Mouse (Mus musculus) stomach, embryonic 16.5 days (tissue): Measurements from ENCODE around the gene Zfp428. TPM values are rescaled to one million over a fixed set of nuclear protein-coding genes. Genes with fewer than 3 reads are reported as not detected.
A peak's percentile ranks its signal among the peaks of the same experiment; 100 is the strongest.

Experiments used
- ATAC-seq: fragments of 200-750 bp; cut with Nextera tagmentation; 2 replicates; pipeline ENCODE4 v1.8.0; 2017; ENCODE audit warnings: moderate number of reproducible peaks, moderate TSS enrichment; ENCODE audit not compliant: insufficient read depth, low FRiP score
- H3K27ac ChIP-seq: fragments of 300-500 bp; sonication (generic); 2 replicates; pipeline ENCODE4 v1.5.1; 2014; ENCODE audit warnings: low read length
- H3K27me3 ChIP-seq: fragments of 300-500 bp; sonication (generic); 2 replicates; pipeline ENCODE4 v1.6.1; 2014; ENCODE audit warnings: low read length, control low read depth, mixed read lengths; ENCODE audit not compliant: control insufficient read depth, insufficient read depth
- H3K36me3 ChIP-seq: fragments of 300-500 bp; sonication (generic); 2 replicates; pipeline ENCODE4 v1.6.1; 2014; ENCODE audit warnings: low read length; ENCODE audit not compliant: control insufficient read depth, insufficient read depth
- H3K4me1 ChIP-seq: fragments of 300-500 bp; sonication (generic); 2 replicates; pipeline ENCODE4 v1.6.1; 2014; ENCODE audit warnings: low read length, control low read depth, mixed read lengths; ENCODE audit not compliant: control insufficient read depth, insufficient read depth
- H3K4me2 ChIP-seq: fragments of 300-500 bp; sonication (generic); 2 replicates; pipeline ENCODE4 v1.6.1; 2014; ENCODE audit warnings: low read depth, low read length, mixed read lengths
- H3K4me3 ChIP-seq: fragments of 300-500 bp; sonication (generic); replicated peaks from 2 replicates; pipeline ENCODE4 v1.5.1; 2014; ENCODE audit warnings: mild to moderate bottlenecking, low read length
- H3K9ac ChIP-seq: fragments of 300-500 bp; sonication (generic); 2 replicates; pipeline ENCODE4 v1.6.1; 2014; ENCODE audit warnings: low read length
- H3K9me3 ChIP-seq: fragments of 300-500 bp; sonication (generic); replicated peaks from 2 replicates; pipeline ENCODE4 v1.6.1; 2016; ENCODE audit warnings: low read length, control low read depth; ENCODE audit not compliant: control insufficient read depth
- WGBS: fragments of 180-500 bp; shearing (Covaris S2); extraction: QIAGEN DNeasy Blood & Tissue Kit; methylation state at CpG from one replicate; pipeline ENCODE4 v1.1.7; 2014; 5-methylcytosine and 5-hydroxymethylcytosine counted together
- polyA plus RNA-seq: library from polyadenylated mRNA; unstranded; fragments of >200 nt; fragmentation: Nextera tagmentation; extraction: Ambion mirVana; gene quantifications from 2 replicates; pipeline ENCODE4 v1.2.1, GENCODE M21; 2015

Gene Zfp428
- polyA plus RNA-seq = 22.3 and 24.6 TPM in 2 replicates

DNA sequence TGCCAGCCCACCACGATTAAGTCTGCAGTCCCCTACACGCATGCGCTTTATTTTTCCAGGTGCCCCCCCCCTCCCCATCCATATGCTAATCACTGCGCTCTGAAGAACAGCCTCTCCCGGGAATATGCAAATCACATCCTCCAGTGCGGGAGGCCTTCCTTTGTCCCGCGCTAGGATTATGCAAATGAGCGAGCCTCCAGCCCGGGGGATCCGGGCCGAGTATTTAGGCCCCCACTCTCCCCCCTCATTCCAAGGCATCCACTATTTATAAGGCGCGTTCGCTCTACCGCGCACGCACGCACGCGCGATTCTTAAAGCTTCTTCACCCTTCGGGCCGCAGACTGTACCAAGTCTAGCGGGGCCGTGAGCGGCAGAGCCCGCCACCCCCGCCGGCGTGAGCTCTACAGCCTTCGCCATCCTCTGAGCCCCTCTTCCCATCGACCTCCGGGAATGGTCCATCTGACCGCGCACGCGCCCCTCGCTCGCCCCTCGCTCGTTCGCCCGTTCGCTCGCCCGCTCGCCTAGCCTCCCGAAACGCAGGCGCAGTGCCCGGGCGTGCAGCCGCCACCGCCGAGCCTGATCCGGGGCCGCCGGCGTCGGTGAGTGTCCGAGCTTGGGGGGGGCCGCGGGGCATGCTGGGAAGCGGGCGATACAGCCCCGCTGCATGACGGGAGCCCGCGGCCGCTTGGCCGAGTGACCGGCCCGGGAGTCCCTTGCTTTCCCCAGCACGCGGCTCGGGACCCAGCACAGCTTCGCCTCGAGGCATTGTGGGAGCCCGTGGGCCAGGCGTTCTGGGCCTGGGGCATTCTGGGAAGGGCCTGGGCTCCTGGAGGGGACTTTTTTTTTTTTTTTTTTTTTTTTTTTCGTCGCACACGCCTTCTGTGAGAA lies at the start of gene Zfp428:
Gene Zfp428, plus strand, starts transcription at position 169 of the 888 bp plus-strand sequence.
- Histone ChIP-seq H3K9me3 (no peaks in the 10 kb centered on the region), H3K27me3 (0 out of 2 replicates have a peak, but pooled peaks cover 2% of the 10 kb centered on the region), H3K4me2 (peak within 1 kb of the TSS; percentile 91), H3K36me3 (no peaks in the 10 kb centered on the region), H3K4me1 (peaks cover 22% of the 10 kb centered on the region), H3K4me3 (peak within 1 kb of the TSS; percentile 81), H3K9ac (peak within 1 kb of the TSS; percentile 99), H3K27ac (peak within 1 kb of the TSS; percentile 99)
- under 1% methylated on average over 84 of the region's 84 CpGs for WGBS
- peak; percentile 88 for ATAC-seq

DNA sequence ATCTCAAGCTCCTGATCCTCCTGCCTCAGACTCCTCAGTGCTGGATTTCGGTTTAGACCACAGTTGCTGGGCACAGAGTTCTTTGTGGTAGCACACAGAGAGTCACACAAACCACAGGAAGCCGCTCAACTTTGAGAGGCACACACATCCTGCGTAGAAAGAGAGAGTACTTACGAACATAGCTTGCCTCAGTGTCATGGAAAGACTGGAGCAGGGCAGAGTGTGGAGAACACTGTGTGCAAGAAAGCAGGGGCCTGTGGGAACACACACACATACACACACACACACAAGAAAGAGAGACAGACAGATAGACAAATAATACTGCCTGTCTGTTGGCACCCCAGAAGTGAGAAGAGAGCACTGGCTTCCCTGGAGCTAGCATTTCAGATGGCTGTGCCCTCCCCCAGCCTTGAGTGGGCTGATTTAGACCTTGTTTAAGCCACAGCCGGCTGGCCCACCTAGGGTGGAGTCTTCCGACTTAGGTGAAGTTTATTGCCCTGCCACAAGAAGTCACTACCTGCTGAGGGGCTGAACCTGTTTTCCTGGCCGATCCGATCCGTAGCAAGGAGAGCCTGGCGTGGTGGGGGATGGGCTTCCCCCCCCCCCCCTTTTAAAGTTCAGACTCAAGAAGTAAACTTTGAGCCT lies 49.0 kb upstream of the Zfp428 start:
- no peak overlapping the region for H3K4me2 ChIP-seq
- H3K4me1 ChIP-seq = peaks cover 8% of the 10 kb centered on the region; the same call in 1 of the 2 replicates
- no peaks in the 10 kb centered on the region for H3K36me3 ChIP-seq
- no peak for ATAC-seq
- no peak overlapping the region for H3K4me3 ChIP-seq
- WGBS = 56% methylated on average over 10 of the region's 10 CpGs
- H3K9me3 ChIP-seq = no peaks in the 10 kb centered on the region
- H3K27ac ChIP-seq = 0 out of 2 replicates have a peak overlapping the region, but pooled peaks have one; percentile 6
- H3K27me3 ChIP-seq = no peaks in the 10 kb centered on the region
- no peak overlapping the region for H3K9ac ChIP-seq

DNA sequence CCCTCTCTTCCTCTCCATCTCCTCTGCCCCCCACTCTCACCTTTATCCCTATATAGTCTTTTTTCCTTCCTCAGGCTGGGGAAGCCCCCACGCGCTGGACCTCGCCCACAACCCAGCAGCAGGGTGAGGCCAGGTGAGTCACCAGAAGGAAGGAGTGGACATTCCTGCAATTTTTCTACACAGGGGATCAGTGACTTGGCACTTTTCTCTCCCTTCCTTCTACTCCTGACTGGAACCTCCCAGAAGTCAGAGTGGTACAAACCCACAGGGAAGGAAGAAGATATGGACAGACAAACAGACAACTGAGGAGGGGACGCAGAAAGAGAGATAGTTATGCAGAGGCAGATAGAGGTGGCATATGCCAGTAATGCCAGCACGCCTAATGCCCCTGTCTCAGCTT lies 47.4 kb upstream of the Zfp428 start:
- Histone ChIP-seq H3K4me2 (no peak overlapping the region), H3K9me3 (no peaks in the 10 kb centered on the region), H3K4me3 (no peak overlapping the region), H3K36me3 (no peaks in the 10 kb centered on the region), H3K9ac (no peak overlapping the region), H3K27ac (peak overlapping the region; percentile 80), H3K27me3 (no peaks in the 10 kb centered on the region), H3K4me1 (peaks cover 8% of the 10 kb centered on the region; the same call in 1 of the 2 replicates)
- peak; percentile 44; the same call in 1 of the 2 replicates for ATAC-seq
- WGBS = 60% methylated on average over 5 of the region's 5 CpGs

DNA sequence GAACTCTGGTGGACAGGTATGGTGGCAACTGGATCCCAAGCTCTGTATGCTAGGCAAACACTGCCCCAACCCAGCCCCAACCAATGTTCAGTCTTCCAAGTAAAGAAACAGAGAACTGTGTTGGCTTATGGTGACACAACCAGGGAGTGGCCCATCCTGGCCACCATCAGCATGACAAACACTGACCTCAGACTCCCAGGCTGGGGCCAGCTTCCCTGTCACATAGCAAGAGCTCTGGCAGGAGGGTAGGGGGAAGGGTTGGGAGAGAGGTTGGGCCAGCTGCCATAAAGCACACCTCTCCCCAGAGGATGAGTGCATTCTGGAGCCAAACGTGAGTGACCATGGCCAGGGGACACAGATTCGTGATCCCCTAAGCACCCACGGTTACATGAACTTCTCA lies 47.0 kb upstream of the Zfp428 start:
- H3K9ac ChIP-seq = no peak overlapping the region
- no peaks in the 10 kb centered on the region for H3K36me3 ChIP-seq
- no peak overlapping the region for H3K4me2 ChIP-seq
- peaks cover 8% of the 10 kb centered on the region; the same call in 1 of the 2 replicates for H3K4me1 ChIP-seq
- H3K4me3 ChIP-seq = no peak overlapping the region
- H3K9me3 ChIP-seq = no peaks in the 10 kb centered on the region
- H3K27me3 ChIP-seq = no peaks in the 10 kb centered on the region
- H3K27ac ChIP-seq = peak overlapping the region; percentile 80
- WGBS = 44% methylated on average over 3 of the region's 3 CpGs
- peak; percentile 79 for ATAC-seq

DNA sequence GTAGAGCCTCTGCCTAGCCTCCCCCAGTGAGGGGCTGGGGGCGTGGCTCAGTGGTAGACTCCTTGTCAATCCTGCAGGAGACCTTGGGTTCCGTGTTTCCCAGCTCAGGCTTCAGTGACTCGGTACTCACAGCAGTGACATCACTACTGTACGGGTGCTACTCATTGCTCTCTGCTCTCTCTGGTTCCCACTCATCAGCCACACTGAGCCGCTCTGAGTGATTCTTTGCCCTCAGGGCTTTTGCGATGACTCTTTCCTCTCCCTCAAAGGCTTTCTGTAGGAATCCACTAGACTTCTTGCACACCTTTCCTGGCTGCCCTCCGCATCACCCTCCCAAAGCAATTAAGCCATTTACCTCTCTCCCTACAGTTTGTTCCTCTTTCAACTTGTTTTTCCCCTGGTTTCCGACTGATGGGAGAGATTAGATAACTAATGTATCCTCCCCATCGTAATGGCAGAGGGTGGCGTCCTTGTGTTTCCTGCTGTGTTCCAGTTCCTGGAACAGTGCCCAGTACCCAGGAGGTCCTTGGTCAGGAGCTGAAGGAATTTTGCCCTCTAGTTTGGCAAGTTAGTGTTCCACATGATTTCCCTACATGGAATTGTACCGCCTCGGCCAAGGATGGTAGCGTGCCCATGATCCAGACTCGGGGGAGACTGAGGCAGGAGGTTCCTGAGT lies 45.3 kb upstream of the Zfp428 start:
- no peak overlapping the region for H3K4me2 ChIP-seq
- WGBS = 44% methylated on average over 14 of the region's 14 CpGs
- no peaks in the 10 kb centered on the region for H3K36me3 ChIP-seq
- no peaks in the 10 kb centered on the region for H3K27me3 ChIP-seq
- no peak overlapping the region for H3K9ac ChIP-seq
- no peak for ATAC-seq
- H3K4me1 ChIP-seq = peaks cover 8% of the 10 kb centered on the region; the same call in 1 of the 2 replicates
- H3K27ac ChIP-seq = peak overlapping the region; percentile 48; the same call in 1 of the 2 replicates
- no peak overlapping the region for H3K4me3 ChIP-seq
- H3K9me3 ChIP-seq = no peaks in the 10 kb centered on the region

DNA sequence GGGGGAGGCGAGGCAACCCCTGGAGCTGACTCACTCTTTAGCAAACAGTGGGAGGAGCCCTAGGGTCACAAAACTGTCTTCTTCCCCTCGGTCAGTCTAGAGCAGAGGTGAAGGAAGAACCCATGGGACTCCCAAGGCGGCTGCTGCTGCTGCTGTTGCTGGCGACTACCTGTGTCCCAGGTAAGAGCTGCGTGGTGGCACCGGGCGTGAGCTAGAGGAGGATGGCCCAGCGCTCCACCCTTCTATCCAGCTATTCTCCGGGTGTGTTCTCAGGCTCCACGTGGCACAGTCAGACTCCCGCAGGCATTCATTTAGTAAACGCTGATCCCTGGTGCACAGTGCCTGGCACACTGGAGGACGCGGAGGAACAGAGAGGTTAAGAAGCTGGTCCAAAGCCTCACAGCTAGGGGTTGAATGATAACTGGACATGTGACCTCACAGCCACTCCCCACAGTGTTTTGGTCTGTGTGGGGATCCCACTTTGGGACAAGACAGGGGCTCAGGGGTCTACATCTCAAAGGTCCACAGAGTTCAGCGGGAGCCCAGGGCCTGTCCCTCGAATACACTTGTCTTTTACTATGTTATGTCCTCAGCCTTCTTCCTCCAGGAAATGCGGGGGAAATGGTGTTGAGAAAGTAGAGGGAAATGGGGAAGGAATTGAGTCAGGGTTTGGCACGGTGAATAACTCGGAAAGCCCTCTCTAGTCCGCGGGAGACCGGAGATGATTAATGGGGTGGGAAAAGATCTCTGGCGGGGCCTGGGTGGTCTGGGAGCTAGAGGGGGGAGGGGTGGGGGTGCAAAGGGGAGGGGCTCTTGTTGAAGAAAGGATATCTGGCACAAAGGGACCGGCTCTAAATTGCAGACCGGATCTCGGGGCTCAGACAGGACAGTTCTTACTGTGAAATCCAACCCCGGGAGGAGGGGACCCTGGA lies 44.2 kb upstream of the Zfp428 start, which contains the start of gene Plaur:
Gene Plaur, plus strand, starts transcription at position 97 of the 932 bp plus-strand sequence.
- H3K36me3 ChIP-seq = no peaks in the 10 kb centered on the region
- no peaks in the 10 kb centered on the region for H3K9me3 ChIP-seq
- H3K9ac ChIP-seq = peak within 1 kb of the TSS; percentile 69
- peak within 1 kb of the TSS; percentile 50 for H3K4me3 ChIP-seq
- peak; percentile 74 for ATAC-seq
- 2% methylated on average over 27 of the region's 27 CpGs for WGBS
- H3K4me1 ChIP-seq = peaks cover 8% of the 10 kb centered on the region; the same call in 1 of the 2 replicates
- peak within 1 kb of the TSS; percentile 85 for H3K27ac ChIP-seq
- H3K27me3 ChIP-seq = no peaks in the 10 kb centered on the region
- peak within 1 kb of the TSS; percentile 73 for H3K4me2 ChIP-seq

DNA sequence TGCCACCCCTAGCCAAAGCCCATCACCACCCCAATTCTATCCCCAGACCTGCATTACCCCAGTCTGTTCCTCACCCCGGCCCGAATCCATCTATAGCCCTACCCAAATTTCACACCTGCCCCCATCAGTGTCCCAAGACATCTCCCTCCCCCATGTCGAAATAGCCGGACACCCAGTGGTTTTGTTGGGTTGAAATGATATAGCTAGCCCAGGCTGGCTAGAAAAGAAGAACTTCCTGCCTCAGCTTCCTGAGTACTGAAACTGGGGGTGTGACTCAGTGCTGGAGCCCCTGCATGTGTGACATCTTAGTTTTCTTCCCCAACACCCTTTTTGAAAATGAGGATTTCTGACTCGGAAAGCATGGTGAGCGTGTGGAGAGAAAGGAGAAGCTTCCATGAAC lies 40.0 kb upstream of the Zfp428 start:
- no peak for ATAC-seq
- H3K27ac ChIP-seq = no peak overlapping the region
- peaks cover 9% of the 10 kb centered on the region; the same call in 1 of the 2 replicates for H3K36me3 ChIP-seq
- no peak overlapping the region for H3K4me3 ChIP-seq
- 89% methylated on average over 6 of the region's 6 CpGs for WGBS
- H3K4me1 ChIP-seq = peaks cover under 1% of the 10 kb centered on the region; the same call in 1 of the 2 replicates
- H3K9ac ChIP-seq = no peak overlapping the region
- H3K9me3 ChIP-seq = peaks cover 7% of the 10 kb centered on the region; the same call in 1 of the 2 replicates
- no peak overlapping the region for H3K4me2 ChIP-seq
- no peaks in the 10 kb centered on the region for H3K27me3 ChIP-seq

DNA sequence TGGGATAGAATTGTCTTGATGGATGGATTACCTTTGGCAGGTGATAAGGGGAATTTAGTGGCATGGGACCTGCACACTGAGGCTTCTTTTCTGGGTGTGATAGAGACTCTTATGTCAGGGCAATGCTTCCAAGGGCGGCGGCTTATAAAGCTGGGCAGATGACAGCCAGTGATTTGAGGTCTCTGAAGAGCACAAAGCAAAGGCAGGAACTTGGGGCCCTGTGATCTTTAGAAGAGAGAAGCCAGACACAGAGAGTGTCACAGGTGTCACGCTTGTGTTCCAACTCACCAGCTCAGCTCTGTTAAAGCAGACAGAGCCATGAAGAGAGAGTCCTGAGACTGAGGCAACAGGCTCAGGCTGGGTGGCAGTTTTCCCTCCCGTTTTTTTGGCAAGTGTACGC lies 38.9 kb upstream of the Zfp428 start:
- H3K4me2 ChIP-seq = no peak overlapping the region
- ATAC-seq = no peak
- no peak overlapping the region for H3K9ac ChIP-seq
- H3K9me3 ChIP-seq = peaks cover 7% of the 10 kb centered on the region; the same call in 1 of the 2 replicates
- H3K4me1 ChIP-seq = no peaks in the 10 kb centered on the region; the same call in 1 of the 2 replicates
- peaks cover 15% of the 10 kb centered on the region for H3K36me3 ChIP-seq
- no peak overlapping the region for H3K4me3 ChIP-seq
- WGBS = 82% methylated on average over 5 of the region's 5 CpGs
- no peaks in the 10 kb centered on the region for H3K27me3 ChIP-seq
- H3K27ac ChIP-seq = no peak overlapping the region
